19 mouse cellular contexts compared by ENCODE assay signal in the genomic region with DNA sequence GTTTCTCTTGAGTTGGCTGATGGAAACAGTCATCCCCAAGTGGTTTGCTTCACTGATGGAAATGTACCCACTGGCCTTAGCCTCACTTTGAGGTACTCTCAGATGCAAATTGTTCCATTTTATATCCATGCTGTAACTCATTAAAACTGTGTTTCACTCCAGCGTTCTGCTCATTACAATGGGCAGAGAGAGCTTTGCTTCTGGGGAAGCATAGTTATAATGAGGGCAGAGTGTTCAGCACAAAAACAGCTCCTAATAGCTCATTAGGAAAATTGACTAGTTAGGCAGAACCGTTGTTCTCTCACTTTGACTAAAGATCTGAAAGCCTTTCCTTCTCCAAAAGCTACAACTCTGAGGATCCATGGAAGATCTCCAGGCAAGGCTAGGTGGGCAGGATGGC.
DNase-seq lines count a peak whose midpoint lies in the region; ATAC-seq lines count a peak whose summit lies in the region.
"Had no signal": no experiment of that assay in that cellular context is flagged by ENCODE, and none has a peak within 500 bp of the region (broad histone marks: within the 10 kb centered on the region; RNA-seq: fewer than 3 reads in every experiment).

No protein-coding gene starts in this region.

- H3K4me2 ChIP-seq in forebrain, embryonic 12.5 days = no peak overlapping the region
- H3K4me2 ChIP-seq in forebrain, embryonic 16.5 days (ENCODE audit: low read length) = no peak overlapping the region
- H3K4me2 ChIP-seq: embryonic facial prominence, embryonic 12.5 days; heart, embryonic 12.5 days had no signal

- WGBS in forebrain, embryonic 12.5 days = 26% methylated on average over 2 of the region's 2 CpGs
- 11% methylated on average over 2 of the region's 2 CpGs for WGBS in forebrain, embryonic 16.5 days

- H3K9me3 ChIP-seq in forebrain, embryonic 12.5 days = no peaks in the 10 kb centered on the region
- no peaks in the 10 kb centered on the region for H3K9me3 ChIP-seq in forebrain, embryonic 16.5 days (ENCODE audit: control insufficient read depth, low read length)
- H3K9me3 ChIP-seq: embryonic facial prominence, embryonic 12.5 days; heart, embryonic 12.5 days had no signal

- no peaks in the 10 kb centered on the region for H3K27me3 ChIP-seq in forebrain, embryonic 12.5 days
- no peaks in the 10 kb centered on the region for H3K27me3 ChIP-seq in forebrain, embryonic 16.5 days (replicated peaks; ENCODE audit: control insufficient read depth, insufficient read depth, low read length)
- H3K27me3 ChIP-seq: embryonic facial prominence, embryonic 12.5 days; heart, embryonic 12.5 days; Patski had no signal

- peak; percentile 70 for ATAC-seq in frontal cortex, adult (ENCODE audit: low TSS enrichment)
- peak; percentile 69; the same call in 1 of the 2 replicates for ATAC-seq in forebrain, embryonic 12.5 days (ENCODE audit: low FRiP score)
- ATAC-seq in forebrain, embryonic 16.5 days = peak; percentile 72
- ATAC-seq: hindbrain, embryonic 16.5 days; inflammation-experienced regulatory T-cells, adult 6 months; intestine, postnatal 0 days; Patski had no signal

- H3K4me3 ChIP-seq in forebrain, embryonic 12.5 days (replicated peaks) = no peak overlapping the region
- no peak overlapping the region for H3K4me3 ChIP-seq in forebrain, embryonic 16.5 days (replicated peaks; ENCODE audit: low read length)
- H3K4me3 ChIP-seq: embryonic facial prominence, embryonic 12.5 days; heart, embryonic 12.5 days had no signal

- no peaks in the 10 kb centered on the region; the same call in 1 of the 2 replicates for H3K4me1 ChIP-seq in forebrain, embryonic 12.5 days
- no peaks in the 10 kb centered on the region for H3K4me1 ChIP-seq in forebrain, embryonic 16.5 days (replicated peaks; ENCODE audit: control insufficient read depth, insufficient read depth, low read length)
- H3K4me1 ChIP-seq: embryonic facial prominence, embryonic 12.5 days; heart, embryonic 12.5 days had no signal

- H3K36me3 ChIP-seq in forebrain, embryonic 12.5 days (replicated peaks) = no peaks in the 10 kb centered on the region
- H3K36me3 ChIP-seq in forebrain, embryonic 16.5 days (ENCODE audit: control insufficient read depth, insufficient read depth) = no peaks in the 10 kb centered on the region
- H3K36me3 ChIP-seq: embryonic facial prominence, embryonic 12.5 days; heart, embryonic 12.5 days had no signal

- H3K9ac ChIP-seq in forebrain, embryonic 12.5 days = no peak overlapping the region
- no peak overlapping the region for H3K9ac ChIP-seq in forebrain, embryonic 16.5 days (replicated peaks; ENCODE audit: low read depth, low read length)
- H3K9ac ChIP-seq: embryonic facial prominence, embryonic 12.5 days; heart, embryonic 12.5 days had no signal

- no peak overlapping the region for H3K27ac ChIP-seq in forebrain, embryonic 12.5 days
- H3K27ac ChIP-seq in forebrain, embryonic 16.5 days (ENCODE audit: low read length) = no peak overlapping the region
- H3K27ac ChIP-seq: embryonic facial prominence, embryonic 12.5 days had no signal

- no peak for DNase-seq in frontal cortex, postnatal 10 days (ENCODE audit: low spot score in 2 of 2)
- DNase-seq in adrenal gland, postnatal 4 days (ENCODE audit: low spot score in 2 of 2) = no peak
- no peak for DNase-seq in thymus, postnatal 14 days
- no peak for DNase-seq in T-cell, adult 2 months (ENCODE audit: low spot score)
- DNase-seq: adrenal gland, adult 2 months; adrenal gland, postnatal 25 days; cerebellum, adult 11-12 months; cerebellum, adult 9-10 months; cerebellum, postnatal 25 days; gastrocnemius, postnatal 14 days had no signal
